Mouse (Mus musculus) stomach, postnatal 0 days (tissue): ENCODE measurements around the gene Nfkbiz.

Source experiments
- CTCF ChIP-seq: IDR thresholded peaks from 2 replicates; pipeline ENCODE4 v1.5.1; 2016; ENCODE audit warnings: antibody characterized with exemption, low read depth, mild to moderate bottlenecking, moderate library complexity
- EP300 ChIP-seq: optimal IDR thresholded peaks from 2 replicates; pipeline ENCODE3; 2016; ENCODE audit warnings: antibody characterized with exemption

GRCm38 (mm10) chr16:55798845-55799244 is 39.9 kb downstream of the Nfkbiz start:
- TF ChIP-seq CTCF (no peak), EP300 (no peak)
